Mouse (Mus musculus) liver, embryonic 16.5 days (tissue): Measurements from ENCODE around the gene Nid2. TPM values are rescaled to one million over a fixed set of nuclear protein-coding genes. Genes with fewer than 3 reads are reported as not detected.

Experiments used
- ATAC-seq: fragments of 200-750 bp; cut with Nextera tagmentation; 2 replicates; pipeline ENCODE4 v1.8.0; 2017; ENCODE audit warnings: low read depth, mild to moderate bottlenecking, moderate number of reproducible peaks, moderate library complexity
- H3K27ac ChIP-seq: fragments of 300-500 bp; sonication (generic); 2 replicates; pipeline ENCODE4 v1.5.1; 2014; ENCODE audit warnings: mild to moderate bottlenecking, low read length
- H3K27me3 ChIP-seq: fragments of 300-500 bp; sonication (generic); 2 replicates; pipeline ENCODE4 v1.6.1; 2014; ENCODE audit warnings: low read depth, low read length, mixed read lengths; ENCODE audit not compliant: control insufficient read depth, insufficient read depth
- H3K36me3 ChIP-seq: fragments of 300-500 bp; sonication (generic); 2 replicates; pipeline ENCODE4 v1.6.1; 2014; ENCODE audit warnings: mild to moderate bottlenecking; ENCODE audit not compliant: control insufficient read depth, insufficient read depth
- H3K4me1 ChIP-seq: fragments of 300-500 bp; sonication (generic); 2 replicates; pipeline ENCODE4 v1.6.1; 2014; ENCODE audit warnings: low read depth, low read length, mixed read lengths; ENCODE audit not compliant: control insufficient read depth
- H3K4me2 ChIP-seq: fragments of 300-500 bp; sonication (generic); 2 replicates; pipeline ENCODE4 v1.6.1; 2014; ENCODE audit warnings: low read depth, low read length, mixed read lengths
- H3K4me3 ChIP-seq: fragments of 300-500 bp; sonication (generic); 2 replicates; pipeline ENCODE4 v1.5.1; 2014; ENCODE audit warnings: low read depth, mild to moderate bottlenecking, low read length
- H3K9ac ChIP-seq: fragments of 300-500 bp; sonication (generic); 2 replicates; pipeline ENCODE4 v1.6.1; 2014; ENCODE audit warnings: low read depth, low read length
- H3K9me3 ChIP-seq: fragments of 300-500 bp; sonication (generic); replicated peaks from 2 replicates; pipeline ENCODE4 v1.6.1; 2016; ENCODE audit warnings: low read length; ENCODE audit not compliant: control insufficient read depth
- WGBS: fragments of 180-500 bp; shearing (Covaris S2); extraction: QIAGEN DNeasy Blood & Tissue Kit; methylation state at CpG from one replicate; pipeline ENCODE4 v1.1.7; 2014; ENCODE audit not compliant: insufficient replicate concordance; 5-methylcytosine and 5-hydroxymethylcytosine counted together
- polyA plus RNA-seq: library from polyadenylated mRNA; unstranded; fragments of >200 nt; fragmentation: Nextera tagmentation; extraction: Ambion mirVana; gene quantifications from 2 replicates; pipeline ENCODE4 v1.2.1, GENCODE M21; 2015

The Nid2 gene
- polyA plus RNA-seq, 1 experiment from 2014 or later, result 16.1 TPM

DNA sequence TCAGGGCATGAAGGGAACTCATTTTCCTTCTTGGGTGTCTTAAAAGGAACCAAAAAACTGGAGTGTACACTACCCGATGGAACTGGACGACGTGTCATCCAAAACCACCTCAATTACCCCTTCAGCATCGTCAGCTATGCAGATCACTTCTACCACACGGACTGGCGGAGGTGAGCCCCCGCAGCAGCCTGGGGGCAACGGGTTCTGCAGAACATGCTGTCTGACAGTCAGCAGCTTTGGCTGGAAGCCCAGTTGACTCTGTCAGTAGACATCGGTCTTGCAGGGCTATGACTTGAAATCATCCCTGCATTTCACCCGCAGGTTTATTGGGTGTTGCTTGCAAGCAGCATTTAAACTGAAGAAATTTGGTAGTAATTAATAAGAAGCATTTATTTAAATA lies 58.9 kb downstream of the Nid2 start:
- H3K27ac ChIP-seq, result no peak overlapping the region
- H3K36me3 ChIP-seq, result no peaks in the 10 kb centered on the region; the same call in 1 of the 2 replicates
- H3K4me1 ChIP-seq, result no peaks in the 10 kb centered on the region
- no peak for ATAC-seq
- H3K4me2 ChIP-seq, result no peak overlapping the region
- 71% methylated on average over 10 of the region's 10 CpGs for WGBS
- no peak overlapping the region for H3K9ac ChIP-seq
- no peak overlapping the region for H3K4me3 ChIP-seq
- no peaks in the 10 kb centered on the region for H3K9me3 ChIP-seq
- H3K27me3 ChIP-seq, result no peaks in the 10 kb centered on the region

DNA sequence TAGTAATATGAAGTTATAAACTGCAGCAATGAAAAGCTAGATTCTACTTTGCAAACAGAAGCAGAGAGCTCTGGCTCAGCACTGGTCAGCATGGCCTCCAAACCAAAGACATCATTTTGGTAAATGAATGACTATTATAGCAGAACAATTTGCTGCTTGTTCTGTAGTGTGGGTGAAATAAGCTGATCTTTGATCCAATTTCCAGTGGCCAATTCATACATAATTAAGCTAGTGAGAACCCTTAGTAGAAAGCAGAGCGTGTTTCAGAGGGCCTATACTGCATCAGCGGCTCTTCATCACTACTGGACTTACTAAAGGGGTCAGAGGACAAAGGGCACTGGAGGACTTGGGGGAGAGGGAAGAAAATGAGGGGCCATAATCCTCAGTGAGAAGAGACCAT lies 62.0 kb downstream of the Nid2 start:
- Histone ChIP-seq H3K4me2 (no peak overlapping the region), H3K4me1 (no peaks in the 10 kb centered on the region), H3K4me3 (no peak overlapping the region), H3K9me3 (no peaks in the 10 kb centered on the region), H3K27ac (no peak overlapping the region), H3K27me3 (no peaks in the 10 kb centered on the region), H3K36me3 (peaks cover 16% of the 10 kb centered on the region), H3K9ac (no peak overlapping the region)
- ATAC-seq, result no peak
- WGBS, result 86% methylated on average over 2 of the region's 2 CpGs

DNA sequence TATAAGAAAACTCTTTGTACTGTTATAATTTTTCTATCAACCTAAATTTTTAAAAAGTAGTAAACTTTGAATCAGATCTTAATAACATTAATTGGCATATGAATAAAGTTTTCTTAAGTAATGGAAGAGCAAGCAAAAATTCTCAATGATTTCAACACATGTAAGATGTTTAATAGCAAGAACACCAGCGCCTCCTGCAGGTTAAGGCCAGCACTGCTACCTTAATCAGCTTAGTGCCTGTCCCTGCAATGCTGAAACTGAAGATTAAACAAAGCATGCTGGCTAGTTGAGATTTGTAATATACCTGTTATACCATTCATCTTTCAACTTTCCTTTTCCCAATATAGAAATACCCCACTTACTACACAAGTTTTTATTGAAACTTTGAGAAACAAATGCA lies 66.9 kb downstream of the Nid2 start:
- Histone ChIP-seq H3K4me1 (peaks cover 4% of the 10 kb centered on the region), H3K9ac (no peak overlapping the region), H3K36me3 (peaks cover 24% of the 10 kb centered on the region), H3K9me3 (no peaks in the 10 kb centered on the region), H3K4me3 (no peak overlapping the region), H3K4me2 (no peak overlapping the region), H3K27me3 (no peaks in the 10 kb centered on the region), H3K27ac (no peak overlapping the region)
- WGBS, result 6% methylated on average over 1 of the region's 1 CpGs
- ATAC-seq, result no peak

DNA sequence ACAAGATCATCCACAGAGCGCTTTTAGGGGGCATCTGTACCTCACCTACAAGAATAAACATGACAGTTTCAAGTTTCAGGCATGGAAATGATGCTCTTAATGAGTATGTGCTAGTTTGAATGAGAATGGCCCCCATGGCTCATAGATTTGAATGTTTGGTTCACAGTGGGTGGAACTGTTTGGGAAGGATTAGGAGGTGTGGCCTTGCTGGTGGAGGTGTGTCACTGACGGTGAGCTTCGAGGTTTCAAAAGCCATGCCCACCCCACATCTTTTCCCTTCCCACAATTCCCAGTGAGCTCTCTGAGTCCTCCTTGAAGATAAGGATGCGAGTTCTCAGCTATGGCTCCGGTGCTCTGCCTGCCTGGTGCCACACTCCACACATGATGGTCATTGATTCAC lies 70.6 kb downstream of the Nid2 start:
- ATAC-seq, result no peak
- Histone ChIP-seq H3K9ac (no peak overlapping the region), H3K4me3 (no peak overlapping the region), H3K4me1 (peaks cover 4% of the 10 kb centered on the region), H3K9me3 (no peaks in the 10 kb centered on the region), H3K27me3 (no peaks in the 10 kb centered on the region), H3K27ac (no peak overlapping the region), H3K4me2 (no peak overlapping the region), H3K36me3 (peaks cover 11% of the 10 kb centered on the region)
- WGBS, result 87% methylated on average over 5 of the region's 5 CpGs

DNA sequence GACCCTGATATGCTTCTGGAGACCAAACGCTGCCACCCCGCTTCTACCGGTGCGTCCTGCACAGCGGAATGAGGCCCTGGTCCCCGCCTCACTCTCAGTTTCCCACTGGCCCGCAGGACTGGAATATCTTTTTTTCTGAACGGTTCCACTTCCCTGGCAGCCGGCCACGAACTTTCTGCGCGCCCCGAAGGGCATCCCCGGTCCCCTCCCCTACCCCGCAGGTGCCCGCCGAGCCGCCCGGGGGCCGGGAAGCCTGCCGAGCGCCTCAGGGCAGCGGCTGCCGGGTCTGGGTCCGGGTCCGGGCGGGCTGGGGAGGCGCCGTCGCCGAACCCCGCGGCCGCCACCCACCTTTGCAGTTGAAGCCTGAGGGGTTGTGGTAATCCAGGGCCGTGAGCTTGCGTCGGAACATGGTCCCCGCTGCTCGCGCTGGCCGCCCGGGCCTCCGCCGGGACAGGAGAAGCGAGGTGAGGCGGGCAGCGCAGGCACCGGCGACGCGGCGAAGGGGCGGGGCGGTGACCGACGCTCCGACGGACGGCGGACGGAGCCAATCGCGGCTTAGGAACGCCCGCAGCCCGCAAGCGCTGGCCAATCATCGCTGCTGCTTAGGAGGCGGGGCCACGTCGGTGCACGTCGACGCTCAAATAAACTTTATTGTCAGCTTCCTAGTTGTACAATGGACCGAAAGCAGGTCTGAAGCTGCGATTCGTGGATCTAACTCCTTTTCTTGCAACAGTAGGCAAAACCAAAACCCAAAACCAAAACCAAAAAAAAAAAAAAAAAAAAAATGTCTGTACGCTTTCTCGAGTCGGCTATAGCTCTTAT lies 72.5 kb downstream of the Nid2 start, which contains the start of gene Rtraf:
Gene Rtraf (minus strand): TSS at position 504 of the 822 bp plus-strand sequence.
- peak; percentile 99 for ATAC-seq
- peak within 1 kb of the TSS; percentile 89 for H3K4me2 ChIP-seq
- peak within 1 kb of the TSS; percentile 91 for H3K4me3 ChIP-seq
- H3K9ac ChIP-seq, result peak within 1 kb of the TSS; percentile 92
- H3K9me3 ChIP-seq, result no peaks in the 10 kb centered on the region
- WGBS, result under 1% methylated on average over 80 of the region's 80 CpGs
- peak within 1 kb of the TSS; percentile 67 for H3K27ac ChIP-seq
- peaks cover 4% of the 10 kb centered on the region for H3K4me1 ChIP-seq
- peaks cover 9% of the 10 kb centered on the region for H3K36me3 ChIP-seq
- no peaks in the 10 kb centered on the region for H3K27me3 ChIP-seq

DNA sequence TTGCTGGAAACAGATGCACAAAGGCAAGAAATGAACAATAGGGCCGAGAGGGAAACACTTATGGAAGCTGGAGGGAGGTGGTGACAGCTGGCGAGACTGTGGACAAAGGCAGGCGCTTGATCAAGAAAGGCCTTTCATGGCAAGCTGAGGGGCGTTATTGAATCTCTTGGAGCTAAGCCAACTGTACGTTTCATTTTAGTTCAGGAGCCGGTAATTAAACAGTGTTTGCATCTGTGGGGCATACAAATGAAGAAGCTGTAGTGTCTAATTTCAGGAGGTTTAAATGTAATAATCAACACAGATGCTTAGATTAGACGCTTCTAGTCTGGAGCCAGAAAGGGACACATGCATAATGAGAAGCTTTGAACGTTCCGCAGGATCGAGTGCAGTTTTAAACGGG lies 74.4 kb downstream of the Nid2 start:
- no peak overlapping the region for H3K4me3 ChIP-seq
- 73% methylated on average over 11 of the region's 11 CpGs for WGBS
- H3K9me3 ChIP-seq, result no peaks in the 10 kb centered on the region
- no peak overlapping the region for H3K27ac ChIP-seq
- H3K36me3 ChIP-seq, result peaks cover 9% of the 10 kb centered on the region
- no peak overlapping the region for H3K4me2 ChIP-seq
- no peak for ATAC-seq
- no peaks in the 10 kb centered on the region for H3K27me3 ChIP-seq
- H3K9ac ChIP-seq, result no peak overlapping the region
- H3K4me1 ChIP-seq, result peaks cover 4% of the 10 kb centered on the region

DNA sequence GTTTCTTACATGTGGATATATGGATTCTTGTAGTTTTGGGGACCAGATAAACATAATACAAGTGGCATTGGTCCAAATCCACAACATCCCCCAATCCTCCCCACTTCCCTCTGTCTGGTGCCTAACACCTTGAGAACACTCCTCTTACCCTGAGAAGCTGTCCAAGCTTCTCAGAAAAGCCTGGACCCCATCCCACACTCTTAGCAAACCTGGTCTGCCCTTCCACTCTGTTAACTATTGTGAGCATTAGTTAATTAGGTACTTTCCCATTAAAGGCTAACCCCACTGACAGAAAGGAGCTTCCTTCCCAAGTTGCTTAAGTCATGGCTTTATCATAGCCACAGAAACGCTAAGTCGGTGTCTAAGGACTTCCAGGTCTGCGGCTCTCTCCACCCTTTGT lies 85.2 kb downstream of the Nid2 start:
- H3K9me3 ChIP-seq, result no peaks in the 10 kb centered on the region
- no peak overlapping the region for H3K4me3 ChIP-seq
- no peaks in the 10 kb centered on the region; the same call in 1 of the 2 replicates for H3K4me1 ChIP-seq
- 67% methylated on average over 3 of the region's 3 CpGs for WGBS
- ATAC-seq, result no peak
- no peaks in the 10 kb centered on the region for H3K36me3 ChIP-seq
- no peak overlapping the region for H3K27ac ChIP-seq
- H3K27me3 ChIP-seq, result no peaks in the 10 kb centered on the region
- no peak overlapping the region for H3K9ac ChIP-seq
- no peak overlapping the region for H3K4me2 ChIP-seq

DNA sequence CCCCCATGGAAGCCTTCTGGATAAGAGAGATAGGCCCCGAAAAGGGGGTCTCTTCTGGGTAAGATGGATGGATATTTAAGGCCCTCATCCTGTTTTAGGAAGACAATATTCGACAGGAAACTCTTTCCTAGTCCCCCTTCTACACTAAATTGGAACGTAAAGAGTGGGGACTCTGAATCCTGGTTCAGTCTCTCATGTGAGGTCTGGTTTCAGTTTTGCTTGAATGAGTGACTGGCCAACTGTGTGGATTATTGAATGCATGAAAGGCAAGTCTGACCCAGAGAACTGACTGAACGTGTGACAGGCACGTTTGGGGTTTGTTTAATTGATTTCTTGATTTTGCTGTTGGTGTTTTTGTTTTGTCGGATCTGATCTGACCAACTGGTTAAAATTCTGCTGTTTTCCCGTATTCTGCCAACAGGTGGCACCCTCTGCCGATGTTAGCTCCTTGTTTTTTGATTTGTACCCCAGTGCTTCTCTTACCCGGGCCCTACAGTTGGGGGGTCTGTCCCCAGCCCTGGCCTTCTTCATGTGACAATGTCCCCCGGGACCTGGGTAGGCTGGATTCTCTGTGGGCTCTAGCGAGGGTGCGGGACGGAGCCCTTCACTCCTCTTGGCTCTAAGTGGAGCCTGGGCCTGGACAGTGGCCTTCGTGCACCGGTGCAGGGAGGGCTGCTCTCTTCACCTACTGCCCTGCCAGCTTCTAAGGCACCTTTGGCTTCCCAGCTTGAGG lies 88.7 kb downstream of the Nid2 start:
- H3K27me3 ChIP-seq, result no peaks in the 10 kb centered on the region
- 26% methylated on average over 15 of the region's 15 CpGs for WGBS
- peak overlapping the region; percentile 44 for H3K4me3 ChIP-seq
- H3K9me3 ChIP-seq, result no peaks in the 10 kb centered on the region
- no peaks in the 10 kb centered on the region for H3K36me3 ChIP-seq
- no peaks in the 10 kb centered on the region; the same call in 1 of the 2 replicates for H3K4me1 ChIP-seq
- H3K9ac ChIP-seq, result peak overlapping the region; percentile 44; the same call in 1 of the 2 replicates
- ATAC-seq, result no peak
- H3K27ac ChIP-seq, result no peak overlapping the region
- peak overlapping the region; percentile 46 for H3K4me2 ChIP-seq

DNA sequence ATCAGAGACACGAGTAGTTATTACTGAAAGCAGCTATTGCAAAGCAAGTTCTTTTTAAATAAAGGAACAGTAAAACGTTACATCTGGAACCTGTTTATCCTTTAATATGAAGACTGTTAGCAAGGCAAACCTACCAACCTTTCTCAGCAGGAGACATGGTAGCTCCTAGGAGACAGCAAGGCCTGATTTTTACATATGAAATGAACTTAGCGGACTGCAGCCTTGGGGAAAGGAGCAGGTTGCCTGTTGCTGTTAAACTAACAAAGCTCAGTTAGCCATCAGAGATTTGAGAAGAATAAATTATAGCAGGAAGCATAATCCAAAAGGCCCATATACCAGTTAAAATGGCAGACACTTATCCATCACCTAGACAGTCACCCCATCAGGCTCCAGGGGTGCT lies 102.4 kb downstream of the Nid2 start:
- Histone ChIP-seq H3K9me3 (no peaks in the 10 kb centered on the region), H3K27me3 (no peaks in the 10 kb centered on the region), H3K27ac (no peak overlapping the region), H3K36me3 (no peaks in the 10 kb centered on the region), H3K4me1 (no peaks in the 10 kb centered on the region), H3K4me2 (no peak overlapping the region), H3K4me3 (no peak overlapping the region), H3K9ac (no peak overlapping the region)
- ATAC-seq, result no peak
- WGBS, result 56% methylated on average over 3 of the region's 3 CpGs
